Mouse (Mus musculus) thymus, adult 2 months (tissue): Measurements from ENCODE around the gene Fry.

Experiments used
- CTCF ChIP-seq: fragments of 200-500 bp; IDR thresholded peaks from 2 replicates; pipeline ENCODE4 v1.5.1; 2012; ENCODE audit warnings: mild to moderate bottlenecking, control low read depth, low read length, moderate library complexity, borderline replicate concordance; ENCODE audit not compliant: control insufficient read depth, poor library complexity, insufficient read depth; ENCODE audit errors: extremely low read depth
- POLR2A ChIP-seq: fragments of 200-500 bp; IDR thresholded peaks from 2 replicates; pipeline ENCODE4 v1.6.1; 2012; ENCODE audit warnings: mild to moderate bottlenecking, low read length, control low read depth, moderate library complexity; ENCODE audit not compliant: control insufficient read depth, poor library complexity, insufficient read depth; ENCODE audit errors: extremely low read depth

DNA sequence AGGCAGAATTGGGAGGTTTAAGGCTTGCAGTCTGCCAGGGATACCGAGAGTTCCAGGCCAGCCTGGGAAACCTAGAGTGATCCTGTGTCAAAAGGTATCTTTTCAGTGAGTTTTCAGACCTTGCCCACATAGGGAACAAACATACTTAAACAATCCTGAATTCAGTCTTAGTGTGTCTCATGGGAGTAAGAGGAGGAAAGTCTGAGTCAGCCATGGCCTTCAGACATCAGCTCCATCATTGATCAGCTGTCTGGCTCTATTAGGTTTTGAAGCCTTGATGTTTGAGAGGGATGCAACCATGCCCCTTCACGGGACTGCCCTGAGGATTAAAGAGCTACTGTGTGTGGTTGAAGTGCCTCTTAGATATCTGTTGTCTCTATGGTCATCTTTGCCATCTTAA lies 232.7 kb downstream of the Fry start:
- TF ChIP-seq POLR2A (no peak), CTCF (no peak)
